Mouse (Mus musculus) NIH3T3 (cell line): ENCODE measurements at regions not wholly inside any gene's neighbourhood (a gene's known extent, or its start where the extent isn't known, plus 50 kb on each side); places are given as distances from the start of the nearest gene placed in this dataset.
"Not testable (repeated sequence)": the region's sequence is repeated elsewhere in the genome, so short reads cannot be mapped to it uniquely, and the experiment has no call there.

Source experiments
- DNase-seq: peaks from one replicate; pipeline ENCODE4 v3.0.0-alpha.2; 2012; ENCODE audit warnings: low read depth

DNA sequence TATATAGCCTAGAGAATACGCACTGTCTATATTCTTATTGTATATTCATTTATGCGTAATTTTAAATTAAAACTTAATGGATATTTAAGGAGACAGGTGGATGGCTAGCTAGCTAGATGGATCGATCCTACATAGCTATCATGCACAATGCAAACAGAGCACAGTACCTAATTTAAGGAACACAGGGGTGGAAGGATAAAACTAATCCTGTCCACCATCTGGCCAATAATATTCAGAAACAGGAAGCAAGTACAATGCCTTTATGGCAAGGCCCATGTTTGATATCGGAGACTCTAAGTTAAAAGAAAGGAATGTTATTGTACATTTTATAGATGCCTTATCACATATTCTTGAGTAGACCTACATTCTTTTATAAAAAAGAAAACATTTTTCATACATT lies 396.4 kb downstream of the Med10 start:
- DNase-seq = no peak

DNA sequence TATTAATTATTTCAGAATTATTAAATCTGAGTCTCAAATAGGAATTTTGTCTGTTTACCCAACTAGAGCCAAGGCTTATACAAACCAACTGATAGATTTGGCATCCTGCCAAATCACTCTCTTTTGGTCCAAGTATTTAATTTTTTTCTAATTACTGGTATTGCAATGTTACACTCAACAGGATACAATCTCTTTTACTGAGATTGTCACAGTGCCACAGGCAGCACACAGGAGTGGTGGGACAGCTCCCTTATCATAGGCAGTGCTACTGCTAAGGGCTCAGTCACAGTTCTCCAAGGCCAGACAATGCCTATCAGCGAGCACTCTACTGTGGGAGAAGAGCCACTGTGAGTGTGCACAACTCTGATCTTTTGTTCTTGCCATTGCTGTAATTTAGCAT lies 396.9 kb downstream of the Med10 start:
- DNase-seq = no peak

DNA sequence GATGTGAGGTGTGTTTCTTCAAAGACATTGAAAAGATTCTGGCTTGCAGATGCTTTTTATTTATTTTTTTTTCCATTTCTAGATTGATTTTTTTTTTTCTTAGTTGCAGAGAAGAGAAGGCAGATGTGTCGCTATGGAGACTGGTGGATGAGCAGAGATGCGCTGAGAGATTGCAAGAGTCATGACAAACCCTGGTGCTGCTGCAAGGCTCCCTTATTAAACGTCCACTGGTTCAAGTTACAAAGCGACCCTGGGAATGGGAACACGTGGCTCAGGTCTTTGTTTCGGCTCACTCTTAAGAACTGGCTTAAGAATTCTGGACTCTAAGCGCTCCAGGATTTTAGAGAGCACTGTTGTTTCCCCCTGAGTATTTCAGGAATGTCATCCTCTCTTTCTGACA lies 403.1 kb downstream of the Med10 start:
- DNase-seq = no peak

DNA sequence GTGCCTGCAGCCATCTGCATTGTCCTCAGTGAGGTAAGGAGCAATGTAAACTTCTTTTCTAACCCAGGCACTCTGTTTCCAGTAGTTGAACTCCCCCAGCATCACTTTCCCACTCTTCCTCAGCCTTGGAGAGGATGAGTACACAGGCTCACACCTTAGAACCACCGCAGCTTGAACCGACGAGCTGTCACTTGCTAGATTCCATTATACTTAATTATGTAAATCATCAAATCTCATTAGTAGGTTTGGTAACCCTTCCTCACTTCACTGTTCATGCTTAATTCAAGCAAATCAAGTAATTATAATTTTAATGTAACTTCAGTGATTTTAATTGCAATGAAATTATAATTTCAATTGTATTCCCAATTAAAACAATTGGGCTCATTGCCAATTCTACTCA lies 408.0 kb downstream of the Med10 start:
- DNase-seq = no peak

DNA sequence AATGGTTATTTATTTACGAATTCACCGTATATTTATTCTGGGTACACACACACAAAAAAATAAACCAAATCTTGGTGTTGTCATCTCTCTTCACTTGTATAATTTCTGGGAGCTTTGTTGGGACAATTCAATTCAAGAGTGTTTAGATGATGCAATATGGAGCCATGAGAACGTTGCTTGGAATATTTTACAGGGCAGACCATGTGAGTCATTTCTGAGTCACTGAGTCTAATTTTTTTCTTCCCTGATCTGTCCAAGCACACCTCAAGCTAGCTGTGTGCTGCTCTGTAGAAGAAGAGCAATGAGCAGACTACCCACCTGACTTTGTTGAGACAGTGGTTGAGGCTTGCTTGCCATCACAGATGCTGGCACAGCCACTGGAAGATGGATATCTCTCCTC lies 410.8 kb downstream of the Med10 start:
- peak; percentile 21 for DNase-seq

DNA sequence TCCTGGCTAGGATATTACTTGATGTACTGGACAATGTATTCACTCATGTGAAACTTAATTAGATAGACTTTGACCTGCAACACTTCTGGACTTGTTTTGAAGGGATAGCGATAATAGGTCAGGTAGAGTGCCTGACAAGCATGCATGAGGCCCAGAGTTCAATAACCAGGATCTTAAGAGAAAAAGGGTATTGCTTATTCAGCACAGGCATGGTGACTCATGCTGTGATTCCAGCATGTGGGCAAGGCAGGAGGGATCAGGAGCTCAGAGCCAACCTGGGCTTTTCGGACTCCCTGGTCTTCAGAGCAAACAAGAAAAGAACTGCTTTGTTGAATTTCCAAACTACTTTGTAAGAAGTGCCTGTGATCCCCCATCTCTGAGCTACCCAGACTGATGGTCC lies 411.4 kb downstream of the Med10 start:
- DNase-seq = no peak

DNA sequence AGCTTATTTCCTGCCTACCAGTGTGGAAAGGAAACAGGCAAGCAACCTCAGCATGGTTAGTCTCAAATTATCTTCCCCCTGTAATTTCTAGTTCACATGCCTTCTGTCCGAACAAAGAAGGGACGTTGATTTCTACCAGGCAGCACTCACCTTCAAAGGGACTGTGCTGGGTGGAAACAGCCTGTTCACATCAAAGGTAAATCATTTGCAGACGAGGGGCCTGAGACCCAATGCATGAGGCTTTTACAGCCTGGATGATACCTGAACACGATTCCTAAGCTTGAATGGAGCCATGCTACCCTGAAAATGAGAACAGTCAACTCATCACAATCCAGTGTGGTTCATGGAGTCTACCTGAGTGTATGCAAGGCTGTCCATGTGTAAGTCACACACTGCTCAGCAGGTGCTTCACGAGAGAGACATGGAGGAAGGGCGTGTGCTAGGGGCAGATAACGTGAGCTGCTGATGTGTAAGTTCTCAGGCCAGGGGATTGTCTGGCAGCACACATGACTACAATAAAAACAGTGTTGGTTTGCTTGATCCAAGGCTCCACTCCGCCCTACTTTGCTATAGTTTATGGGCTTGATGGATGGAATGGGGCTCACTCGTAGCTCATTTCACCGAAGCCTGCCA lies 411.9 kb downstream of the Med10 start:
- no peak for DNase-seq

DNA sequence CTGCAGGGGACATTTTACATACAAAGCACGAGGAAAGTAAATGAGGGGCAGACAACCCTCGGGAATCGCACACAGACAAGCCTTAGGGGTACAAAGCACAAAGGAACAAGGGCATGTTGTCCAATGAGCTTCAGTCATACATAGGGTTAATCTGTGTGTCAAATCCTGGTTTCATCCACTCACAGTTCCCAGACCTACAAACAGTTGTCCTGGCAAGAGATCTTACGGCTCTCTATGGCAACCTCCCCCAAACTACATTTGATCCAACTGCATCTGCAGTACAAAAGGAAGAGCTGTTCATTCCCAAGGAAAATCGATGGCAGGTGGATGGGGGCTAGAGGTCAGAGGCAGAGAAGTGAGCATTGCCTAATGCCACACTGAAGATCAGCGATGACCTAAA lies 413.9 kb downstream of the Med10 start:
- no peak for DNase-seq

DNA sequence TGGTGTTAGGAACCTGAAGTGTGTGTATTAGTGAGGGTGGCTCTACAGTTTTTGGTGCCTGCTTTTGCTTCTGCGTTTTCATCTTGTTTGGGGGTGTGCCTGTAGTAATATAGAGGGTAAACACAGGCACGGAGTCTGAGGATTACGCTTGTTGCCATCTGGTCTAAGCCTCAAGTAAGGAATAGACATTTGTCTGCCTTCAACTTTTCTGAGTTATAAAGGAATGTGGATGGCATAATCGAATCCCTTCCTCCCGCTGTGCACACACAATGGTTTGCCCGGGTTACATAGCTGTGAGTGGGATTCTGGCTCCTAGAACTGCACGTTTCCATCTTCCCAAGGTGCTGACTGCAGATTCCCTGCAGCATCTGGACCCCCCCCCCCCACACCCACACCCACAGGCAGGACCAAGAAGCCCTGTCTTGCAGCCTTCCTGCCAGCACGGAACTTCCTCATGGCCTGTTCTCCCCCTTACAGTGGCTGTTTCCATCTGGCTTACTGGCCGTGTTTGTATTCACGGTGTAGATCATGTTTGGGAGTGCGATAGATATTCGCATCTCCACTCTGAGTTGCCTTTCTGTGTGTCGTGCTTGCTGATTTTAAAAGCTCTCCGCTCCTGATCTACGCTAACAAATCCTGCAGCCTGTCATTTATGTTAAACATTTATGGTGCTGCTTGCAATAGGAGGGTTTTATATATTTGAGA lies 415.4 kb downstream of the Med10 start:
- no peak for DNase-seq

DNA sequence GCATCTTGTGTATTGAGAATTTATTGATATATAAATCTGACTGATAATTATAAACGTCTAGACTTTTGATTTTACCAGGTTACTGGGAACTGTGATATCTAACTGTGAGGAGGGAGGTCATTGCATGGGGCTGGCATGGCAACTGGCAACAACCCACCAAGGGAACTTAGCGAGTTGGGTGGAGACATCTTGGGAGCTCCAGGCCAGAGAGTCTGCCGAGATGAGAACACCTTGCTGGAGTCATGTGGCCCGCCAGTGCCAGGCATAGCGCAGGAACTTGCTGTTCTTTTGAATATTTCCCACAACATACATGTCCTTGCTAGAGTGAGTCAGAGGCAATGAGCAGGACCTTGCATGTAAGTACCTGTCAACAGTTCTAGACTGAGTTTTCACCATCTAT lies 413.9 kb downstream of the Ice1 start:
- no peak for DNase-seq

DNA sequence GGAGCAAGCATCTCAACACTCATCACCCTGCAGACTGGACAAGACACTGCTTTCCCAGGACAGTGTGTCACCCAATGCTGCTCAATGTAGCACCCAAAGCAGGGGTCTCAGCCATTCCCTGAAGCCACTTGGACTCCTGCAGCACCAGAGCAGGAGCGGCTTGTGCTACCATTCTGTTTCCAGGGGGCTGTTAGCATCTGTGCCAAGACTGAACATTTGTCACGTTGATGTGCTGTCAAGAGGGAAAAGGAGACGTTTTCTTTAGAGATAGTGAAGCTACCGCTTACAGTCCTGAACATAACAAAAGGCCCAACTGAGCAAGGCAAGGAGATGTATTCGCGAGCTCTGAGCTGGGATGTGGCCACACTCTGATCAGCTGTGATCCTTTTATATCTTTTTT lies 410.3 kb downstream of the Ice1 start:
- DNase-seq = no peak

DNA sequence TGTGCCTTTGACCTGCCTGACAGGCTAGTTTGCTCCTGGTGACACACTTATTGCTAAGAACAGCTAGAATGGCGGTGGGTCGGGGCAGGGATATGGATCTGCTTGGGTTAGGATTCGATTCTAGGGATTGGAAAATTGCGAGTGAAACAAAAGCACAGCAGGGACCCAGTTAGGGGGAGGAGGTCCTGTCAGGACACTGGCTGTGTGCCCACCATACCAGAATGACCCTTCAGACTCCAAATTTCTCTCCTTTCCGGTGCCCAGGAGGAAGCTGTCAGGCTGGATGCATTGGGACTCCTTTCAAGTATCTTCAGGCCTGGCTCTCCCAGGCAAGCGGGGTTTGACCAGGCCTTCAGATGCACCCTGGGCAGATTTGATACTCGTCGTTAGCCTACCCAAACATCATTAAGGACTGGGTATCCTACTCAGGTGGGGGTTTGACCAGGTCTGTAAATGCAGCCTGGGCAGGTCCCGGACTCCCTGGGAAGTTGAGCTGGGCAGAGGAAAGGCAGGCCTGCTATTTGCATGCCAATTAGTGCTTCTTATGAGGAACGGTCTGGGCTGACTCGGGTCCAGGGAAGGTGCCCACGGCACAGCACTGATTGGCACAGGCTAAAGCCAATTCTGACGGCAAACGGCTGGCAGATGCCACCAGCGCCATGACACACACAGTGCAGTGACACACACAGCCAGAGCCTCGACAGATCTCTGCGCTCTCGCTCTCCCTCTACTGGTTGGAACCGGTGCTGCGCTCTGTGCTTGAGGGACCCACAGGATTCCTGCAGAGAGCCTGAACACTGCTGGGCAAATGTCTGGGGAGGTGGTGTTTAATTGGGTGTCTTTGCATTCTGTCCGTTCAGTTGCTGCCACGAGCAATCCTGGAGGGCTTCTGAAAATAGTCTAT lies 403.3 kb downstream of the Ice1 start:
- peak; percentile 55 for DNase-seq

DNA sequence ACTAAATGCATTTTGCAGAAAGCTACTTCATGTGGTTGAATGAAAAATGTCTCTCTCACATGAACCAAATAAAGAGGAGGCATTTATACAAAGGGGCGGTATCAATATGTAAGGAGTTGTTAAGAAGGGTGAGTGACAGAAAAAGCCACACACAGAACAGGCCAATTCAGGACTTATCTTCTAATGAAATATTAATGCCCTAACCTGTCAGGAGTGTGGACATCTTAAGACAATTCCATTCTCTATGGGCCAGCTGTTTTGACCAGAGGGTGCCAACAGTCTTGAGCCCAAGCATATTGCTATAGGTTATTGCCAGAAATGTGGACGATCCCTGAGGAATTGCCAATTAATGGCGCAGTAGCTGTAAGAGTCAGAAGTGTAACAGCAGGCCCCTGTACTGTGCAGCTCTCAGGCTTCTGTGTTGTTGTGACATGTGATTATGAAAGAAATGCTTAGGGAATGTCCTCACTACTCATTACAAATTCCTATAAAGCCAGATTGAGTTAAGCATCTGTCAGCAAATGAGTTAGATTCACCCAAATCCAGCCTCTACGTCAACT lies 393.8 kb downstream of the Ice1 start:
- no peak for DNase-seq

DNA sequence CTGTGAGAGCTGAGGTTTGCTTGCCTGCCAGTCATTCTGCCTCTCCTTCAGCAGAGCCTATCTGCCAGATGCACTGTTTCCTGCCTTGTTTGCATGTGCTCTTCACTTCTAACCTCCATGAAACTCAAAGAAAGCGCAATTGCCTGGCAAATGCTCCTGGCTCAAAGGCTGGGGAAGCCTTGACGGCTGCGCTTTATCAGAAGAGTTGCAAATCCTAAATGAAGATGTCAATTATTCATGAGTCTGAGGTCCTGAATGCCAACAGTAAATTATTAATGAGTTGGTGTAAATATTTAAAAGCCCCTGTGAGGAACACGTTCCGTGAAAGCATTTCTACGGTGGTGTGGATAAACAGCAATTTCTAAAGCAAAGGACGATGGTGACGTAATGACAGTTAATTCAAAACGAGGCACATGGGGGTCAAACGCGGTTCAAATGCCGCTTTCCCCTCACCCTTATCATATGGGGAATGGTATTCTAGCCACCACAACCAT lies 377.4 kb downstream of the Ice1 start:
- DNase-seq = no peak

DNA sequence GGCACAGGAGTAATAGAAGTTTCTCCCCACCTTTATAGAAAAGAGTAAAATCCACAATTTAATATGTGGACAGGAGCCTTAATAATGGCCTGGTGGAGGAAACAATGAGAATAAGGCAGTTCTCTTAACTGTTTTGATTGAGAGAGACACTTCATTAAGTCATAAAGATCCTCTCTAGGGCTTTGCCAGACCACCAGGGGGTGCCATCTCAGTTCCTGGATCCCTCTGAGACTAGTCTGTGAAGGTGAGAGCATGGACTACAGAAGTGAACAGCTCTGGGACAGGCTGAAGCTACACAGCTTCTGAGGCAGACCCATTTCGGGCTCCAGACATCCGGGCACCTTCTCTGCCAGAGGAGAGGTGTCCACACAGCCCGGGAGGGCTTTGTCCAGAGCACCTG lies 373.8 kb downstream of the Ice1 start:
- DNase-seq = peak; percentile 20

DNA sequence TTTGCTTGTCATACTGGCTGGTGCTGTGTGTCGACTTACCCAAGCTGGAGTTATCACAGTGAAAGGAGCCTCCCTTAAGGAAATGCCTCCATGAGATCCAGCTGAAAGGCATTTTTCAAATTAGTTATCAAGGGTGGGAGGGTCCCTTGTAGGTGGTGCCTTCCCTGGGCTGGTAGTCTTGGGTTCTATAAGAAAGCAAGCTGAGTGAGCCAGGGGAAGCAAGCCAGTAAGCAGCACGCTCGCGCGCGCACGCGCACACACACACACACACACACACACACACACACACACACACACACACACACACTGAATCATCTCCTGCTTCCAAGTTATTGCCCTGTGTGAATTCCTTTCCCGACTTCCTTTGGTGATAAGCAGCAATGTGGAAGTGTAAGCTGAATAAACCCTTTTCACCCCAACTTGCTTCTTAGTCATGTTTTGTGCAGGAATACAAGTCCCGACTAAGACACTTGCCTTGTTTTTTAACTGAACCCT lies 360.5 kb downstream of the Ice1 start:
- DNase-seq = not testable (repeated sequence)

DNA sequence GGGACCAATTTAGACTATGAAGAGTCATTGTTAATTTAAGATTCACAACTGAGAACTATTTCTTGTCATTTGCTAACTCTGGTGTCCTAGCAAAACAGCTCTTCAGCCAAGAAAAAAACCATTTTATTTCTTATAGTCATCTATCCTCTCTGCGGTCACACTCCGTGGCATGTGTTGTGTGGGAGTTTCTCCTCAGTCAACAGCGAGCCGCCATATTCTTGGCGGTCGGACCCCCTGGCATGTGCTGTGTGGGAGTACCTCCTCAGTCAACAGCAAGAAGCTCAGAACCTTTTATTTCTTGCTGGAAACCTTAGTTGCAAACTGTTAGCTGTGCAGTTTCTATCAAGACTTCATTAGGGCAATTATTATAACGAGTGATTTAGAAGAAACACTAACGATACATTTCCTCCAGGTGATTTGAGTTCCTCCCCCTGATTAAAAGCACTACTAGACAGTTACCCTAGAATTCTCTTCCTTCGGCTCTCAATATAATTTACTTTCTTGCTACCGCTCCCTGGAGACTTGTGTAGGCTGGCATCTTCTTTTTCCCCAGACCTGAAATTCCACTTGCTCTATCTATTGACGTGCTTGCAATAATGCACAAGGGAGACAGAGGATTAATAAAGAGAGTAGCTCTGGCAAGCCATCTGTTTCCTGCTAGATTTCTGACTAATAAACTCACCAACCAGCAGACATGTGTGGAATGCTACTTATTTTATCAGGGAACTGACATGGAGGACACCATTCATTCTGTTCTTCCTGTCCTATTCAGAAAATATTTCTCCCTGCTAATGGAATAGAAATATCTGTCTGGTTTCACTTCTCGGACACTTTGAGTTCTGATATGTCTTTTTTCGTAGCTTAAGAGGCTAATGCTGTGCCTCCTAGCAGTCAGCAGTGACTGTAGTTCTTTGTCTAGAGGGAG lies 359.5 kb downstream of the Ice1 start:
- no peak for DNase-seq

DNA sequence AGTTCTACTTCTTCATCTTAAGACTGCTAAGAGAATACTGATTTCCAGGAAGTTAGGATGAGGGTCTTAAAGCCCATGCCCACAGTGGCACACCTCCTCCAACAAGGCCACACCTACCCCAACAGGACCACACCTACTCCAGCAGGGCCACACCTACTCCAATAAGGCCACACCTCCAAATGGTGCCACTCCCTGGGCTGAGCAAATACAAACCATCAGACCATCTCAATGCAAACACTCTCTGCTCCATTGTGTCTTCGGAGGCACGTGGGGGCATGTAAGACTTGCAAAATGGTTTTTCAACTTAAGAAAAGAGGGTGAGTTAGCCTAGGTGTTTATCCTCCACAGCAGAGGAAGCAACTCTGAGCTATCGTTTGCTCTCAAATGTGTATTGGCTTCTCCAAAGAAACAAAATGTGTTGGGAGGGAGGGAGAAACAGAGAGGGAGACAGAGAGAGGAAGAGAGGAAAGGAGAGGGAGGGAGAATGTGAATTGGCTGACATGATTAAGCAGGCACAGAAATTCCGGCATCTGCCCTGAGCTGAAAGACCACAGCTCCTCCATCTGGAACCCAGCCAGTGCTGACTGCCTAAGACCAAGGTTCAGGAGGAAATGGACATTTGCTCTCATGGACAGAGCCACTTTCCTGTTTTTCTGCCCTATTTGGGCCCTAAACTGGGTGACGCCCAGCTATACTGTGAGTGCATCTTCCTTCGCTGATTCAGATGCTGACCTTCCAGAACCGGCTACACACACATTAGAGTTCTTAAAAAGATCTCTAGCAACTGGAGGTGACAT lies 356.2 kb downstream of the Ice1 start:
- DNase-seq = no peak

DNA sequence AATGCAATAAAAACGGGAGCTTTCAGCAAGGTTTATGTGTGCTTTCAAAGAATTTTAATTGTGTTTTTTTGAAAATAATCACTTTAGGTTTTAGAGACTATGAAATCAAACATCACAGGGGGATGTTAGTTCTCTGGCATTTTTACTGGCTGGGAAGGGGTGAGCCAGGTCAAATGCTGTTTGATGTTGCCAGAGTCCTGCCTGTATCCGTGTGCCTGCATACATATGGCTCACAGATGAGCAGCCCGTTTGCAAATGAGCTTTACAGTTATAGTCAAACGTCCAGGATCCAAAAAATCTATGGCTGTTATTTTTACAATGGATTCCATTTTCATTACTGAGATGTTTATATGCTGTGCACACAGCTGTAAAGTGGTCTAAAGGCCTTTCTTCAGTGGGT lies 354.7 kb downstream of the Ice1 start:
- DNase-seq = no peak

DNA sequence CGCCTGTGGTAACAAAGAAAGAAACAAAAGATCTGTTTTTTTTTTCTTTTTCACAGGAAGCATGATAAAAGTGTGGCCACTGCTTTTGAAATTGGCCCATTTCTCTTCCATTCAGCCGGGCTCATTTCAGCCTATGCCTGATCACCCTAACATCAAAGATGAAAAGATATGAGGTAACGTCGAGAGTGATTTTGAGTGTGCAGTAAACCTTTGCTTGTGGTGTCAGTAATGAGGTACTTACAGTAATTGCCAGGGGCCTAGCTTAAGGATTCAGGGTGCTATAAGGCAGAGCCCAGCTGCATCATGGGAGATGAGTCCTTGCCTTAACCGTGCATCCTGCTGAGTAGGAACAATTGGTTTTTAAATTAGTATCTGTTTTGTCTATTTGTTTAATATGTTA lies 354.2 kb downstream of the Ice1 start:
- no peak for DNase-seq
